Mouse (Mus musculus) bone marrow macrophage, adult 2 months (primary cell): Measurements from ENCODE around the gene Gdap1l1.

Experiments
- CTCF ChIP-seq: IDR thresholded peaks from 2 replicates; pipeline ENCODE4 v1.5.1; 2012; ENCODE audit warnings: low read depth, mild to moderate bottlenecking, low read length, moderate library complexity
- POLR2A ChIP-seq: IDR thresholded peaks from 2 replicates; pipeline ENCODE4 v1.6.1; 2012; ENCODE audit warnings: mild to moderate bottlenecking, low read depth, low read length, borderline replicate concordance

- TF ChIP-seq CTCF (no peak), POLR2A (no peak)
Observed at GRCm38 (mm10) chr2:163433971-163434370, 4.3 kb upstream of the Gdap1l1 start.
